Mouse (Mus musculus) liver, postnatal 0 days (tissue): ENCODE measurements around the gene Cenps. TPM values are rescaled to one million over a fixed set of nuclear protein-coding genes. Genes with fewer than 3 reads are reported as not detected.

Experiments
- ATAC-seq: fragments of 200-750 bp; cut with Nextera tagmentation; 2 replicates; pipeline ENCODE4 v1.8.0; 2017; ENCODE audit warnings: mild to moderate bottlenecking, moderate library complexity
- DNase-seq: peaks from one replicate; pipeline ENCODE4 v3.0.0-alpha.2; 2016
- H3K27ac ChIP-seq: fragments of 300-500 bp; sonication (generic); 2 replicates; pipeline ENCODE4 v1.5.1; 2014; ENCODE audit warnings: antibody characterized with exemption, moderate library complexity, mild to moderate bottlenecking, low read depth
- H3K27me3 ChIP-seq: fragments of 300-500 bp; sonication (generic); 2 replicates; pipeline ENCODE4 v1.6.1; 2014; ENCODE audit warnings: low read length, control low read depth, mixed read lengths; ENCODE audit not compliant: insufficient read depth
- H3K36me3 ChIP-seq: fragments of 300-500 bp; sonication (generic); replicated peaks from 2 replicates; pipeline ENCODE4 v1.6.1; 2014; ENCODE audit warnings: mild to moderate bottlenecking, control low read depth, low read length, moderate library complexity, mixed read lengths; ENCODE audit not compliant: insufficient read depth
- H3K4me1 ChIP-seq: fragments of 300-500 bp; sonication (generic); 2 replicates; pipeline ENCODE4 v1.6.1; 2014; ENCODE audit warnings: antibody characterized with exemption, mild to moderate bottlenecking, control low read depth; ENCODE audit not compliant: insufficient read depth
- H3K4me2 ChIP-seq: fragments of 300-500 bp; sonication (generic); 2 replicates; pipeline ENCODE4 v1.6.1; 2014; ENCODE audit warnings: low read depth, mild to moderate bottlenecking, low read length, moderate library complexity, mixed read lengths
- H3K4me3 ChIP-seq: fragments of 300-500 bp; sonication (generic); 2 replicates; pipeline ENCODE4 v1.5.1; 2014; ENCODE audit warnings: low read depth, low read length
- H3K9ac ChIP-seq: fragments of 300-500 bp; sonication (generic); replicated peaks from 2 replicates; pipeline ENCODE4 v1.6.1; 2014; ENCODE audit warnings: mild to moderate bottlenecking, moderate library complexity
- H3K9me3 ChIP-seq: fragments of 300-500 bp; sonication (generic); 2 replicates; pipeline ENCODE4 v1.6.1; 2016; ENCODE audit warnings: mild to moderate bottlenecking, control low read depth, low read length, mixed read lengths
- CTCF ChIP-seq: sonication (generic); IDR thresholded peaks from 2 replicates; pipeline ENCODE4 v1.5.1; 2016; ENCODE audit warnings: antibody characterized with exemption, low read depth
- EP300 ChIP-seq: IDR thresholded peaks from 2 replicates; pipeline ENCODE4 v1.6.1; 2016; ENCODE audit warnings: antibody characterized with exemption, low read depth, mild to moderate bottlenecking
- WGBS: fragments of 180-500 bp; shearing (Covaris S2); extraction: QIAGEN DNeasy Blood & Tissue Kit; methylation state at CpG from one replicate; pipeline ENCODE4 v1.1.7; 2014; ENCODE audit not compliant: insufficient replicate concordance; 5-methylcytosine and 5-hydroxymethylcytosine counted together
- polyA plus RNA-seq: library from polyadenylated mRNA; unstranded; fragments of >200 nt; fragmentation: Nextera tagmentation; extraction: Ambion mirVana; gene quantifications from 2 replicates; pipeline ENCODE4 v1.2.1, GENCODE M21; 2015

Cenps gene
- polyA plus RNA-seq, 1 experiment from 2014 or later, result 8.4 TPM

DNA sequence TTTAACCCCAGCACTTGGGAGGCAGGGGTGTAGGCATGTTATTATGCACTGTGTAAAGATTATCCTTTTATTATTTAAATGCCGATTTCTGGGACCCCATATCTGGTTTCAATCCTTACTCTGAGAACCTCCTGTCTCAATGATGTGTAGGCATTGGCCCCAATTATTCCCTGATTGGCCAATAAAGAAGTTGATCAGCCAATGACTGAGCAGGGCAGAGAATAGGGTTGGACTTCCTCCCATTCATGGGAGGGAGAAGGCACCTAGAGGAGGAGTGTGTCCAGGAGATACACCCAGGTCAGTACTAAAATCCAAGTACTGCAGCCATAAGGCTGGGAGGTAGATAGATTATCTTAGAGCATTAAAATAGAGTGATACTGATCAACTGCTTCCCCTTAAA, 25.8 kb upstream of the Cenps start:
- H3K4me1 ChIP-seq, result peaks cover 10% of the 10 kb centered on the region
- H3K4me2 ChIP-seq, result peak overlapping the region; percentile 98
- no peaks in the 10 kb centered on the region for H3K27me3 ChIP-seq
- peaks cover 55% of the 10 kb centered on the region for H3K36me3 ChIP-seq
- ATAC-seq (no peak), DNase-seq (no peak)
- H3K9ac ChIP-seq, result no peak overlapping the region
- WGBS, result 74% methylated on average over 1 of the region's 1 CpGs
- TF ChIP-seq CTCF (no peak), EP300 (no peak)
- no peak overlapping the region for H3K4me3 ChIP-seq
- H3K27ac ChIP-seq, result no peak overlapping the region
- H3K9me3 ChIP-seq, result no peaks in the 10 kb centered on the region

- no peak overlapping the region for H3K4me2 ChIP-seq
- no peaks in the 10 kb centered on the region for H3K9me3 ChIP-seq
- TF ChIP-seq EP300, result no peak
- no peak for TF ChIP-seq CTCF
- no peak overlapping the region for H3K9ac ChIP-seq
- H3K4me3 ChIP-seq, result no peak overlapping the region
- H3K4me1 ChIP-seq, result peaks cover 12% of the 10 kb centered on the region
- no peak overlapping the region for H3K27ac ChIP-seq
- no peak for ATAC-seq
- peaks cover 76% of the 10 kb centered on the region for H3K36me3 ChIP-seq
- no peaks in the 10 kb centered on the region for H3K27me3 ChIP-seq
- no peak for DNase-seq
- 60% methylated on average over 6 of the region's 6 CpGs for WGBS
Observed at GRCm38 (mm10) chr4:149161166-149161565, 23.7 kb upstream of the Cenps start.

GRCm38 (mm10) chr4:149159891-149160290, 22.5 kb upstream of the Cenps start:
- no peaks in the 10 kb centered on the region for H3K27me3 ChIP-seq
- H3K4me2 ChIP-seq, result no peak overlapping the region
- no peaks in the 10 kb centered on the region for H3K9me3 ChIP-seq
- H3K27ac ChIP-seq, result peak overlapping the region; percentile 22; the same call in 1 of the 2 replicates
- DNase-seq (no peak), ATAC-seq (no peak)
- H3K4me1 ChIP-seq, result peaks cover 2% of the 10 kb centered on the region; the same call in 1 of the 2 replicates
- no peak overlapping the region for H3K9ac ChIP-seq
- H3K4me3 ChIP-seq, result no peak overlapping the region
- WGBS, result 79% methylated on average over 13 of the region's 13 CpGs
- TF ChIP-seq EP300 (no peak), CTCF (no peak)
- H3K36me3 ChIP-seq, result peaks cover 84% of the 10 kb centered on the region

- Histone ChIP-seq H3K9me3 (no peaks in the 10 kb centered on the region), H3K9ac (no peak overlapping the region), H3K4me3 (no peak overlapping the region), H3K27me3 (no peaks in the 10 kb centered on the region), H3K4me2 (no peak overlapping the region), H3K36me3 (peaks cover 86% of the 10 kb centered on the region), H3K4me1 (peaks cover 2% of the 10 kb centered on the region; the same call in 1 of the 2 replicates), H3K27ac (no peak overlapping the region)
- TF ChIP-seq EP300 (no peak), CTCF (no peak)
- DNase-seq, result no peak
- 84% methylated on average over 2 of the region's 2 CpGs for WGBS
- ATAC-seq, result no peak
Observed at GRCm38 (mm10) chr4:149159203-149159602, 21.8 kb upstream of the Cenps start.

DNA sequence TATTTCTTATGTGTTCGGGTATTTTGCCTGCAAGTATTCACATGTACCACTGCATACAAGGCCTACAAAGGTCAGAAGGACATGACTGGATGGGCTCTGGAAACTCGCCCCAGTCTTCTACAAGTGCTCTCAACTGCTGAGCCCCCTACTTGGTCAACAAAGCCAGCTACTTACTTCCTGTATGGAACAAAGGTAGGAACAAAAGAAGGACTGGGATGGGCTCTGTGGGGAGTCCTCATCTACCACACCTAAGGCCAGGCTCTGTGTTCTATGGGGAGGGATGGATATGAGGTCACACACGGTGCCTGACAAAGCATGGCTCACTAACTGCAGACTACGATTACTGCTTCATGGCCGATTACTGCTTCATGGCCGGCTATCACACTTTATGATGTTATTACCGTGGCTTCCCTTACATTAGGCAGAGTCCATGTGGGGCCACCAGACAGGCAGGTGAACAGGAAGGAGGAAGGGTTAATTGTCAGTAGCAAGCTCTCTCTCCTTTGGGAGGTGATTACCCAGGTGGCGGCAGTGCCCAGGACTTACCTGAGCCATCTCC, 20.1 kb upstream of the Cenps start:
- Histone ChIP-seq H3K27ac (no peak overlapping the region), H3K4me1 (peaks cover 2% of the 10 kb centered on the region; the same call in 1 of the 2 replicates), H3K9ac (no peak overlapping the region), H3K4me2 (no peak overlapping the region), H3K9me3 (no peaks in the 10 kb centered on the region), H3K27me3 (no peaks in the 10 kb centered on the region), H3K36me3 (peaks cover 87% of the 10 kb centered on the region), H3K4me3 (no peak overlapping the region)
- ATAC-seq, result no peak
- no peak for TF ChIP-seq CTCF
- no peak for TF ChIP-seq EP300
- DNase-seq, result no peak
- WGBS, result 90% methylated on average over 8 of the region's 8 CpGs

DNA sequence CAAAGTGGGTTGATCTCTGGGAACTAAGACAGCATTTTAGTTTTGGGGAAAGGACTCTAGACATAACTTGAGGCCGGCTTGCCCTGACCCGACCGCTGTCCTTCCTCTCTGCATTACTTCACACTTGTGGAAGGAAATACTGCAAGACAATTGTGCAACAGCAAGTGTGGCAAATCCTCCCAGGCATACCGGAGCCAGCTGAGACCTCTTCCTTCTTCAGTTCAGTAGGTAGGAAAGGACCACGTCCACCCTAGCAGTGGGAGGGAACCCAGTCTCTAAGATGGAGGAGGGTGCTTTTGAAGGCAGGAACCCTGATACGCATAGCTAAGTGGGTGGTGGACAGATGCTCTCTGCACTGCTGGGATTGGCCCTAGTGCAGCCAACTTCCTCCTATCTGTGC, 18.3 kb upstream of the Cenps start:
- no peak for TF ChIP-seq CTCF
- peak; percentile 43 for TF ChIP-seq EP300
- Histone ChIP-seq H3K9ac (no peak overlapping the region), H3K27me3 (no peaks in the 10 kb centered on the region), H3K9me3 (no peaks in the 10 kb centered on the region), H3K27ac (no peak overlapping the region), H3K36me3 (peaks cover 91% of the 10 kb centered on the region), H3K4me1 (peaks cover 2% of the 10 kb centered on the region; the same call in 1 of the 2 replicates), H3K4me2 (no peak overlapping the region), H3K4me3 (no peak overlapping the region)
- DNase-seq (peak; percentile 57), ATAC-seq (peak; percentile 63)
- WGBS, result 66% methylated on average over 6 of the region's 6 CpGs
